Mouse (Mus musculus) cerebellum, postnatal 10 days (tissue): ENCODE measurements at regions not wholly inside any gene's neighbourhood (a gene's known extent, or its start where the extent isn't known, plus 50 kb on each side); places are given as distances from the start of the nearest gene placed in this dataset.

ENCODE experiments used
- DNase-seq, 2 experiments: peaks; one replicate each; pipeline ENCODE4 v3.0.0; 2021; ENCODE audit warnings: mixed read lengths in 2 of 2

GRCm38 (mm10) chr13:101013604-101014003, 180.4 kb upstream of the Slc30a5 start:
- no peak for DNase-seq

GRCm38 (mm10) chr13:100990646-100991045, 157.4 kb upstream of the Slc30a5 start:
- DNase-seq = peak in 1 of 2 experiments; percentile 5

- no peak for DNase-seq
These were observed 155.7 kb upstream of the Slc30a5 start for GRCm38 (mm10) chr13:100988671-100989531.

- no peak for DNase-seq
These were observed 154.9 kb upstream of the Slc30a5 start for GRCm38 (mm10) chr13:100988116-100988515.

- DNase-seq = peak; percentile 29 to 56
These were observed 142.5 kb upstream of the Slc30a5 start for GRCm38 (mm10) chr13:100975741-100976140.

- DNase-seq = no peak
These were observed 138.1 kb upstream of the Slc30a5 start for GRCm38 (mm10) chr13:100971080-100972017.

- DNase-seq = peak; percentile 62 to 67
These were observed 129.7 kb upstream of the Slc30a5 start for GRCm38 (mm10) chr13:100962811-100963540.

- DNase-seq = no peak
These were observed 121.5 kb upstream of the Slc30a5 start for GRCm38 (mm10) chr13:100954598-100955251.

GRCm38 (mm10) chr13:100954106-100954505, 120.9 kb upstream of the Slc30a5 start:
- peak in 1 of 2 experiments; percentile 13 for DNase-seq

GRCm38 (mm10) chr13:100951185-100951508, 117.9 kb upstream of the Slc30a5 start:
- DNase-seq = no peak

GRCm38 (mm10) chr13:100950348-100951184, 117.3 kb upstream of the Slc30a5 start:
- DNase-seq = no peak

- no peak for DNase-seq
These were observed 110.1 kb upstream of the Slc30a5 start for GRCm38 (mm10) chr13:100943206-100943848.

GRCm38 (mm10) chr13:100940791-100941190, 107.6 kb upstream of the Slc30a5 start:
- peak; percentile 34 to 36 for DNase-seq

- peak; percentile 72 to 88 for DNase-seq
These were observed 106.5 kb upstream of the Slc30a5 start for GRCm38 (mm10) chr13:100939677-100940076.

GRCm38 (mm10) chr13:100933265-100933664, 100.0 kb upstream of the Slc30a5 start:
- DNase-seq = no peak

- DNase-seq = no peak
These were observed 66.3 kb upstream of the Slc30a5 start for GRCm38 (mm10) chr13:100899566-100899965.

GRCm38 (mm10) chr13:100893871-100894270, 60.6 kb upstream of the Slc30a5 start:
- DNase-seq = no peak

- DNase-seq = no peak
These were observed 59.9 kb upstream of the Slc30a5 start for GRCm38 (mm10) chr13:100893096-100893495.

GRCm38 (mm10) chr13:100892647-100893071, 59.4 kb upstream of the Slc30a5 start:
- DNase-seq = no peak

GRCm38 (mm10) chr13:100892204-100892603, 59.0 kb upstream of the Slc30a5 start:
- DNase-seq = peak; percentile 86 to 87

- DNase-seq = no peak
These were observed 57.2 kb upstream of the Slc30a5 start for GRCm38 (mm10) chr13:100890457-100890856.
